Mouse (Mus musculus) layer of hippocampus, adult 9-10 months (tissue): ENCODE measurements around the gene Psmb2.

Experiments
- DNase-seq: peaks from one replicate; pipeline ENCODE4 v3.0.0; 2022; ENCODE audit warnings: low spot score

Psmb2 gene

GRCm38 (mm10) chr4:126677054-126678003, at the start of gene Psmb2:
Gene Psmb2, plus strand, starts transcription at chr4:126677630.
- DNase-seq = peak; percentile 96

GRCm38 (mm10) chr4:126631922-126632321, 45.5 kb upstream of the Psmb2 start:
- DNase-seq = no peak

- DNase-seq = no peak
These were observed 44.8 kb upstream of the Psmb2 start for GRCm38 (mm10) chr4:126632668-126633067.

GRCm38 (mm10) chr4:126636330-126636729, 41.1 kb upstream of the Psmb2 start:
- no peak for DNase-seq

GRCm38 (mm10) chr4:126637446-126637845, 40.0 kb upstream of the Psmb2 start:
- DNase-seq = no peak

- no peak for DNase-seq
These were observed 38.1 kb upstream of the Psmb2 start for GRCm38 (mm10) chr4:126639339-126639738.

GRCm38 (mm10) chr4:126641901-126642300, 35.5 kb upstream of the Psmb2 start:
- DNase-seq = no peak

- DNase-seq = no peak
These were observed 33.6 kb upstream of the Psmb2 start for GRCm38 (mm10) chr4:126643815-126644214.

- DNase-seq = no peak
These were observed 33.0 kb upstream of the Psmb2 start for GRCm38 (mm10) chr4:126644333-126644963.

GRCm38 (mm10) chr4:126647996-126648910, 29.2 kb upstream of the Psmb2 start:
- DNase-seq = no peak

- no peak for DNase-seq
These were observed 24.3 kb upstream of the Psmb2 start for GRCm38 (mm10) chr4:126653148-126653547.

GRCm38 (mm10) chr4:126655356-126655755, 22.1 kb upstream of the Psmb2 start:
- DNase-seq = no peak

GRCm38 (mm10) chr4:126661249-126661648, 16.2 kb upstream of the Psmb2 start:
- no peak for DNase-seq

- no peak for DNase-seq
These were observed 10.4 kb upstream of the Psmb2 start for GRCm38 (mm10) chr4:126667075-126667474.

- no peak for DNase-seq
These were observed 4.9 kb downstream of the Psmb2 start for GRCm38 (mm10) chr4:126682298-126682697.

- DNase-seq = no peak
These were observed 5.7 kb downstream of the Psmb2 start for GRCm38 (mm10) chr4:126683084-126683483.

- DNase-seq = no peak
These were observed 12.0 kb downstream of the Psmb2 start for GRCm38 (mm10) chr4:126689457-126689856.

GRCm38 (mm10) chr4:126693021-126693420, 15.6 kb downstream of the Psmb2 start:
- no peak for DNase-seq

- no peak for DNase-seq
These were observed 19.5 kb downstream of the Psmb2 start for GRCm38 (mm10) chr4:126696908-126697307.

GRCm38 (mm10) chr4:126706630-126707438, 29.4 kb downstream of the Psmb2 start:
- no peak for DNase-seq

- no peak for DNase-seq
These were observed 30.0 kb downstream of the Psmb2 start for GRCm38 (mm10) chr4:126707439-126707826.
